Mouse (Mus musculus): Measurements from ENCODE around the gene 1700019A02Rik.

DNA sequence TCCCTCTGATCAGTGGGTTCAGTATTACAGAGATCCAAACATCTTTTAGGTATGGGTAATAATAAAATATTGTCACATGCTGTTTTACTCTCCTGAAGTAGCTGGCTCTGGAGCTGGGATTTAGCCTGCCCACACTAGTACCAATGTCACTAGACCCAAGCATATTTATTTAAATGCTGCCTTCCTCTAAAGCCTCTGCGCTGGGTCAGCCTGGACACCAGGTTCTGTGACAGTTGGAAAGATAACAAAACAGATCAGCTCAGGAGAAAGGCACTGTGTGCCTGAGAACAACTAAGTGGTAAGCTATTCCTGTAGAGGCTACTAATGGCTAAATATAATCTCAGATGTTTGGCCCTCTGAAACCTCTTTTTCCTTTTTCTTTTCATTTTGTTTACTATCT, 76.9 kb downstream of the 1700019A02Rik start:
- TF ChIP-seq CTCF (IDR thresholded peaks at IDR 0.05; ENCODE audit: control insufficient read depth, insufficient read depth, insufficient replicate concordance, low read depth, low read length) = no peak
- TF ChIP-seq POLR2A (IDR thresholded peaks at IDR 0.05; ENCODE audit: control insufficient read depth, low read depth, low read length) = no peak

All from testis, adult 2 months (tissue).